Mouse (Mus musculus): ENCODE measurements around the gene Trim62.

Gene Trim62

GRCm38 (mm10) chr4:128958156-128958555 is 74.8 kb downstream of the Trim62 start:
- DNase-seq (ENCODE audit: low read depth, low spot score) = no peak

GRCm38 (mm10) chr4:128958849-128959248 is 75.5 kb downstream of the Trim62 start:
- no peak for DNase-seq (ENCODE audit: low read depth, low spot score)

- no peak for DNase-seq (ENCODE audit: low read depth, low spot score)
These were observed 76.3 kb downstream of the Trim62 start for GRCm38 (mm10) chr4:128959676-128960075.

Data from mesoderm, embryonic 11.5 days (tissue).